Mouse (Mus musculus) R1 (cell line): ENCODE results near the gene Grid1.

ENCODE experiments used
- DNase-seq: peaks from one replicate; pipeline ENCODE4 v3.0.0-alpha.2; 2018; ENCODE audit warnings: low read depth, low spot score

The Grid1 gene

GRCm38 (mm10) chr14:34829831-34830230 is 9.9 kb downstream of the Grid1 start:
- DNase-seq, result no peak

- no peak for DNase-seq
These were observed 17.2 kb downstream of the Grid1 start for GRCm38 (mm10) chr14:34837145-34837544.

DNA sequence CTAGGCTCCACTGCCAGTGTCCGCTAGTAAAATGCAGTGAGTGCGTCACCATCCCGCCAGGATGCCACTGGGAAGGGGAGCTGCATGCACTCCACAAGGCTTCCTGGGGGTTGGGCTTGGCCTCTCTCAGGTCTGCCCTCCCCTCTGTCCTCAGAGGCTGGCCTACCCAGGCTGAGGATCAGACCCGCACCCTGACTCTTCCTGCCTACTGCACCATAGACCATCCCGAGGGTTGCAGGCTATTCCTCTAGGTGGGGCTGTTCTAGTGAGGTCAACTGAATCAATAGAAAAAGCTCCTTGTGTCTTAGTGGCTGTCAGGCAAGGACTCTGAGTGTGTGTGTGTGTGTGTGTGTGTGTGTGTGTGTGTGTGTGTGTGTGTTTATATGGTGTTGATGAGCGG is 19.1 kb downstream of the Grid1 start:
- DNase-seq, result peak; percentile 54

DNA sequence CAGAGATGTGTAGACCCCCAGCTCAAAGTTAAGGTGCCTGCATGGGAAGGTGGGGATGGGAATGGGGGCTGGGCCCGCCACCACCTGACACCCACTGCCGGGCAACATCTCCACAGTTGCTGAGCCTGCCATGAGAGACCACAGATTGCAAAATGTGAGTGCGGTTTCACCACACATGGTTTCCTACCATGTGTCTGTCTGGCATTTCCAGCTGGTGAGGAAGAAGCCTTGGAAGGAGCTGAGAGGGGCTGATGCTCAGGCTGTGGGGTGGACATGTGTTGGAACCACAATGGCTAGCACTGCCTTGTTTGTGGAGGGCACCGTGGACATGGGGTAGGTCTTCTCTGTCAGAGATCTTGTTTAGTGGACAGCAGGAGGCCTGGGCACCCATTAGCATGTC is 20.0 kb downstream of the Grid1 start:
- no peak for DNase-seq

DNA sequence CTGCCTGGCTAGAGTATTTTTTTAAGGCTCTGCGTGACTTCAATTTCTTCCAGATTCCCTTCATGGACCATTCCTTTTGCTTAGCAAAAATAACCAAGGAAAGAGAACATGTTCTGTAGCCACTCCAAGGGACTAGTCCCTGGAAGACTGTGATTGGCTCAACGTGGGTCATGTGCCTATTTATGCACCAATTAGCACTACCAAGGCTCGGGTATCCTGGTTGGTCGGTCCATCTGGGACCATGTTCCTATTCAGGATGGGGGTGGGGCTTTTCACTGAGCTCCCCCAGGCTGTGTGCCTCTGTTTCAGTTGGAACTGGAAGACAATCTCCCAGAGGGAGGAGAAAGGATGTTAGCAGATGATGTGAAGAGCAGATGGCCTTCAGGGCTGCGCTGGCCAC is 23.7 kb downstream of the Grid1 start:
- peak; percentile 52 for DNase-seq

GRCm38 (mm10) chr14:34844166-34844565 is 24.3 kb downstream of the Grid1 start:
- DNase-seq, result no peak

GRCm38 (mm10) chr14:34846799-34847198 is 26.9 kb downstream of the Grid1 start:
- no peak for DNase-seq

DNA sequence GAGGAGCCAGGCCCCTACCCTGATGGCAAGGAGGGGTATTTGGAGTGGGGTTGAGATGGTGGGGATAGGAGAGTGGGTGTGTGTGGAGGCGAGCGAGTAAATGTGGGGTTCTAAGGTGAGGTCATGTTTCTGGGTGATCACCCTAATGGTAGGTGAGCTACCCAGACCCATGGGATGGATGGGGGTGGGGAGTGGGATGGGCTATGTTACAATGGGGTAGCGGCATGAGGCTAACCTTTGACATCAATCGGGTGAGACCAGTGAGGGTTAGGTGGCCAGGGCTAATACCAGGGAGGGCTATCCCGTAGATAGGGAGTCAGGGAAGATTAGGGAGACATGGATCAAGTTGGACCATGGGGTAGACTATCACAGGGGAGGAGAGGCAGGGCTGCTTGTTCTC is 27.7 kb downstream of the Grid1 start:
- no peak for DNase-seq

- no peak for DNase-seq
These were observed 41.2 kb downstream of the Grid1 start for GRCm38 (mm10) chr14:34860891-34861780.

- peak; percentile 55 for DNase-seq
These were observed 47.4 kb downstream of the Grid1 start for GRCm38 (mm10) chr14:34867266-34867665.

DNA sequence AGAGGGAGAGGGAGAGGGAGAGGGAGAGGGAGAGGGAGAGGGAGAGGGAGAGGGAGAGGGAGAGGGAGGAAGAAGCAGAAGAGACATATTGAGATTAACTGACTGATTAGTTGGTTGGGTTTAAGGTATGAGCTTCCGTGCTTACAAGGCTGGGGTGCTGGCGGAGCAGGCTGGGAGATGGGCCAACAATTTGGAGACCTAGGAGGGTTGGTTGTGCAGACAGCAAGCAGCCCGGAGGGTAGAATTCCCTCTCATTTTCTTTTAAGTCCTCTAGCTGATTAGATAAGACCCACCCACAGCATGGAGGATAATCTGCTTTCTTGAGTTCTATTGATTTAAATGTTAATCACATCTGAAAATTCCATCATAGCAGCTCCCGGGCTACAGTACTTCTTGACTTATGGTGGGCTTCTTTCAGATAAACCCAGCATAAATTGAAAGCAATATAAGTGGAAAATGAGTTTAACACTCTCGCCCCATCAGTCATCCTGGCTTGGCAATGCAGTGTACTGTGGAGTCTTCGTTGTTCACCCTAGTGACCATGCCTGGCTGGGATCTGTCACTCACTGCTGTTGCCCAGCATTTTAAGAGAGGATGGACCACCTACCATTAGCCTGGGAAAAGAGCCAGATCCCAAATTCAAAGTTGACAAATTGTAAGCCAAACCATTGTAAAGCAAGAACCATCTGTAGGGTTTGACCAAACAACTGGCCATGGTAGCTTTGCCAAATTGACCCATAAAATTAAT is 48.8 kb downstream of the Grid1 start:
- DNase-seq, result no peak

DNA sequence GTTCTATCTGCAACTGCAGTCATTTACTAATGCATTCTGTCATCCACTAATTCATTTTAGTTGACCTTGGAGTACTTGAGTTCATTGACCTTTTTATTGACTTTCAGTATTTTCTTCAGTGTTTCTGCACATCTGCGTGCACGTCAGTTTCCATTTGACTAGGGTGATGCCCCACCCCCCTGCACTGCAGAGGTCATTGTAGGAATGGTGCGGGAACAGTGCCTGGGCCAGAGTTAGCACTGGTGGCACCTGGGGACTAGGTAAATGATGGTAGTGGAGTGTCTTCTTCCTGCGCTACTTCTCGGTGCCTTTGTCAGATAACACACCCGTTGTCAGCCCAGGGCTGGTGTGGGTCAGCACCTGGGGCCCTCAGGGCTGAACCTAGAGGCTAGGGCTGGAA is 60.1 kb downstream of the Grid1 start:
- no peak for DNase-seq

GRCm38 (mm10) chr14:34880431-34881421 is 60.8 kb downstream of the Grid1 start:
- DNase-seq, result no peak

DNA sequence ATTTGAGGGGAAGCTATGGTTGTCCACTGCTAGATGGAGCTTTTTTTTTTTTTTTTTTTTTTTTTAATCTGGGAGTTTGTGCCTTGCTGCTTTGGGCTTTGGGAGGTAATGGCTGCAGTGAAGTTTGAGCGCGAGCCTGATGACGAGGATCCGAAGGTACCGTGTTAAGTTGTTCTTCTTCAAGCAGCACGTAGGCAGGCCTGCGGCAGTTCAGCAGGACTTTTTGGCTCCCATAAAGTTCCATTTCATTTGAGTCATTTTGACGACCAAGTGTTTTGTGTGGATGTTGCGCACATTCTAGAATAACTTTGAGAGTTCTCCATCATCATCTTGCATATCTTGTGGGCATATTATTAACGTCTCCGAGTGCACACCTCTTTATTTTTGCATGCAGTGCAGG is 64.3 kb downstream of the Grid1 start:
- no peak for DNase-seq

- DNase-seq, result no peak
These were observed 64.7 kb downstream of the Grid1 start for GRCm38 (mm10) chr14:34884611-34885010.

- peak; percentile 98 for DNase-seq
These were observed 72.0 kb downstream of the Grid1 start for GRCm38 (mm10) chr14:34891769-34892532.

DNA sequence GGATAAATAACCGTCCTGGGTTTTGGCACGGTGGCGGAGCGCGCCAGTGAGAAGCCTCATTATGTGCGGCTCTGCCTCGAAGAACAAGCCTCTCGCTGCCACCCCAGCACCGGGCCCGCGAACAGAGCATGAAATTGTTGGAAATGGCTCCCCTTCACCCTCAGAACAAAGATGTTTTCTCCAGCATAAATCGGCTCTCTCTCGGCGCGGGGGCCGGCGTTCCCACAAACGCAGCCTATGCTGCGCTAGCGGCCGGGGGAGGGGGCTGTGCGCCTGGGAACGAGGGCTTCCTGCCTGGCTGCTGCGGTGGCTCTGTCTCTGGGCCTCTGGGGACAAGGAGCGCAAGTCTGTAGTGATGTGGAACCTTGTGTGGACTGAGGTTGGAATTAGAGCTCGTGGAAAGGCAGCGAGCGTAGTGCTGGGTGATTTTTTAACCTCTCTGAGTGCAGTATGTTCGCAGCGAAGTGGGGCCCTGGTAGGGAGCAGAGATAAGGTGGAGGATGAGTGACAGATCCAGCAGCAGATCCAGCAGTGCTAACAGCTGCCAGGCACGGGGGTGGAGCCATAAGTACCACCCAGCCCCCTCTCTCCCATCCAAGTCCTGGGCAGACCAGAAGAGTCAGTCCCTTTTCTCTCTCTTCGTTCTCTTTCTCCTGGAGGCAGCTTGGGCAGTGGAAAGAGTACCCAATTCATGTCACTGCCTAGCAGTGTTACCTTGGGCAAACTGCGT is 76.5 kb downstream of the Grid1 start:
- peak; percentile 43 for DNase-seq

DNA sequence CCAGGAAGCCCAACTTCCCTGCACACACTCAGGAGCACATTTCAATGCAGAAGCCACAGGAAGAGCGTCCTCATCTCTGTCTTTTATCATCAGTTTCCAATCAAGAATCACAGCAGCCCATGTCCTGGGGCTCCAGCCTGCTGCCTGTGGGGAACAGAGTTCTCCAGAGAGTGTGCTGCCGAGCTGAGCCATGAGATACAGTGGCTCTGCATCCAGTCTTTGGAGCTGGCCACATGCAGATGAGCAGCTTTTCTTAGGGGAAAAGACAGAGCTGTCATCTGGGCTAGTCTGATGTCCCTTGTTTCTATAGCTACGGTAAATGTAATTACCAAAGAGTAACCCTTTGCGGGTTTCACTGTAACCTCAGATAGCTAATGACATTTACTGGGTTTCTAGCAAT is 83.9 kb downstream of the Grid1 start:
- no peak for DNase-seq

DNA sequence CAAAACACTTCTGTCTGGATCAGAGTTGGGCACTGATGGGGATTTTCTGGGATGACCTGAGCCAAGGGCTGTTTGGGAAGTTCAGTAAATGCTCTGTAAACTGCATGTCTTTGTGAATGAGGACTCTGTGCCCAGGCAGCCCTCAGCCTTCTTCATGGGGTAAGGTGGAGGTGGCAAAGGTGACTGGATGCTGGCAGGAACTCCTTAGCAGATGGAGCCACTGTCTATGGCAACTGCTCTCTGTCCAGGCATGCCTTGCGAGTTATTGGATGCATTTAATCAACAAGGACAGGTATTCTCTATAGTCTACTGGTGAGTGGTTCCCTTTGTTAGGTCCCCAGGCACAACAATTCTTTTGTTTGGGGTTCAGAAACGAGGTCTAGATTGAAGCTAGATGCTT is 85.8 kb downstream of the Grid1 start:
- DNase-seq, result no peak

DNA sequence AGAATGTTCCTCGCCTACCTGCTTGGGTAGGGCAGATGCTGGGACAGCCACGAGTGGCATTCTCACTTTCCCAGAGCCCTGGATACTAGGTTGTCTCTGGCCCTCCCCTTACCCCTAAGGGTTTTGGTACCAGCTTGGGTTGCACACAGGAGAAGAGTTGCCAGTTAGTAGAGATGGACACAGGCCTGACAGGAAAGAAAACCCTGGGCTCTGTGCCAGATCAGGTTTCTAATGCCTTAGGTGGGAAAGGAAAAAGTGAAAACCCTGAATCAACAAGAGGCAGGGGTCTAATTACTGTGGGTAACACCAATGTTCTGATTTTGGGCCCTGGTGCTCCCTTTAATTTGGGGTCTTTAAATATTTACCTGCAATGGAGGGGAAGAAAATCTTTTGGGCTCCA is 88.5 kb downstream of the Grid1 start:
- no peak for DNase-seq
